Mouse (Mus musculus) central nervous system, embryonic 18 days (tissue): Measurements from ENCODE around the gene Fuom. TPM values are rescaled to one million over a fixed set of nuclear protein-coding genes. Genes with fewer than 3 reads are reported as not detected.

Experiments used
- polyA plus RNA-seq: library from polyadenylated mRNA; depleted of rRNA; stranded (reverse); fragments of >200 nt; gene quantifications from 2 replicates; pipeline ENCODE4 v1.2.3, GENCODE M21; 2012; rRNA removed

The Fuom gene
- polyA plus RNA-seq, result 27.2 and 32.8 TPM in 2 replicates

DNA sequence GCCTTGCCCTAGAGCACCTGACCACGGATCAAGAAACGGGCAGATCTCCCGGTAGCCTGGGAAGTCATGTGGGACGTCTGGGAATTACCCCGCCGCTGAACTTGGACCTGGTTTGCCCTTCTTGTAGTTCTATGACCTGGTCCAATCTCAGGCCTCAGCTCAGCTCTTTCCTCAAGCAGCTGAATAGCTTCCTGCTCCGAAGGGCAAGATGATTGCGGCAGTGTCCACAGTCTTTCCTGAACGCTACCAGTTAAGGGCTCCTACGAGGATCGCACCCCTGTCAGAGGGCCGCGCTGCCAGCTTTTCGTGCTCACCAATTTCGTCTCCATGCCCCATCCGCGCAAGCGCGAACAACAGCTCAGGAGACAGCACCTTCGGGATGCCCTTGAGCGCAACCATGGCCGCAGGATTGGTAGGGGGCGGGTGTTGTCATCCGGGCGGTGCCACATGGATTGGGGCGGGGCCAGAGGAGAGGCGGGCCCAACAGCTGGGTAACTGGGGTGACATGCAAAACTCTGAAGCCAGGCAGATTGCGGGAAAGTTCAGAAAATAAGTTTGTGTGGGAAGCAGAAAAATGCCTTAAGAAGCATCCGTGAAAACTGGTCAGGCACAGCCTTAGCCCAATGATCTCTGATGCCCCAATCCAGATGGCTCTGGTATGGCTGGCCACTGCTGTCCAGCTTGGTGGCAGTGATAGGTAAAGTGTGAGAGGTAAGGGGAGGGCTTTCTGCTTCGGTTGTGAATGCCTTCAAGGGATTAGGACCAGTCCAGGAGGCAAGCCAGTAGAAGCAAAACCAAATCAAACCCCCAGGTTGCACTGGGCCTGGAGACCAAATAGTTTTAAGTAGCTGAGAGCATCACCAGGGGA lies at the start of gene Fuom:
Fuom (minus strand) TSS at position 449 of the 868 bp plus-strand sequence.

GRCm38 (mm10) chr7:140137135-140138020 lies 35.1 kb upstream of the Fuom start, which contains the start of gene Mtg1:
TSS of gene Mtg1 (plus strand) at chr7:140137564.

DNA sequence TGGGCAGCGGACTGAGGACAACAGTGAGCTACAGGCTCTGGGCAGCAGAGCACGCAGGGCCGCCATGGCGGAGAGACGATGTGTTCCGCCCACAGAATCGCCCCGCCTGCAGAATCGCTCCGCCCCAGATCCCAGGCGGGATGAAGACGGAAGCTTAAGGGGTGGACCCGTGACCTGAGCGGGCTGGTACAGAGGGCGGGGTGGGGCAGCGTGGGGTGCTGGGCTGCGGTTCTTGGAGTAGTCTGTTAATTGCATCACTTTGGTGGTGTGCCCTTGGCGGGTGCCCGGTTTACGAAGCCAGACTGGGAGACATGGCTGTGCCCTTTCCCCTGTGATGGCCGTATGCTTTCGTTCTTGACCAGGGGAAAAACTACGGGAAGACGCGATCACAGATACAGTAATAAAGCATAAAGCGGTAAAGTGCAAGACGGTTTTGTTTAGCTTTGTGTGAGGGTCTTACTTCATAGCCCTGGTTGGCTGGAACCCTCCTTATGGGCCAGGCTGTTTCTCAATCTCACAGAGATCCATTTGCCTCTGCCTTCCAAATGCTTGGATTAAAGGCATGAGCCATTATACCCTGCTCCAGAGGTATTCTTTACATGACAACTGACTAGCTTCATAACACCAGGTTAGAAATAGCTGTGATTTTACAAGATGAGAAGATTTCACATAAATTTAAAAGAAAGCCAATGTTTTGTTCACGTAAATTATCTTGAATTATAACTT lies 14.3 kb upstream of the Fuom start, which contains the start of gene Echs1:
Echs1 (minus strand) TSS at position 148 of the 726 bp plus-strand sequence.

GRCm38 (mm10) chr7:140115583-140116328 lies 13.5 kb upstream of the Fuom start, which contains the start of gene Paox:
TSS of gene Paox (plus strand) at chr7:140115799.

GRCm38 (mm10) chr7:140092924-140093528 lies 9.2 kb downstream of the Fuom start, which contains the start of gene Prap1:
TSS of gene Prap1 (plus strand) at chr7:140093395.

GRCm38 (mm10) chr7:140082242-140082678 lies 20.0 kb downstream of the Fuom start, which contains the start of gene Caly:
TSS of gene Caly (minus strand) at chr7:140082548.

DNA sequence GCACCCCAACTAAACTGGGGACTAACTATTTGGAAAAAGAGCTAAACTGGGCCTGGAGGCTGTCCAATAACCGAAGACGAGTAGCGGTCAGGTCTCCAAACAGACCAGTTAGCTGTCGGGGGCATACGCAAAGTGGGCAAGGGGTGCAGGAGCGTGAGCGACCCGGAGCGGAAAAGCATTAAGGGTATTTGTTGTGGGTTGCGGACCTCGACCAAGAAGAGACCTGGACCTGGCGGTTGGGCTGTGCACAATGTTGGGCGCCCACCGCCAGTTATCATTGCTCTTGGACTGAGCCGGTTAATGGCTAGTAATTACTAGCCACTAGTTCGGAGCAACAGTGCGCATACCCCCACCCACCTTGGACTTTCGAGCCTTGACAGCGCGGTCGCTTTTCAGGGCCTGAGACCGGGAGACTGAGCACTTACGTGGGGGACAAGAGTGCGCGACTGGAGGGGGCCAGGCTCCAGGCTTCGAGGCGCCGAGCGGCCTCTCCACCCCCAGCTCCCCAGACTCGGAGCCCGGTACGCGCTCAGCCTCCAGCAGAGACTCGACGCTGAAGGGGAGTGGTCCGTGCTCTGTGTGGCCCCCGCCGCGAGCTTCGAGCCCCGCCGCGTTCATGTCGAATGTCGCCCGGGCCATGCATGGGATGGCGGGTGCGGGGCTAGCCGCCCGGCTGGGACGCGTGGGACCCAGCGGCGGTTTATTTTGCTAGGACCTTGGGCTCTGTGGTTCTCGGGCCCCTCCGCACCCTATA lies 53.7 kb downstream of the Fuom start, which contains the start of gene Msx3:
Msx3 (minus strand) TSS at position 729 of the 754 bp plus-strand sequence.

Other genes starting within 250 kb of the Fuom start
- gene Kndc1, start 207.7 kb downstream of the Fuom start, polyA plus RNA-seq, result 27.3 and 29.5 TPM in 2 replicates
- not detected in 2 replicates for gene Utf1, start 158.7 kb downstream of the Fuom start, polyA plus RNA-seq
- gene 6430531B16Rik, start 123.7 kb downstream of the Fuom start, polyA plus RNA-seq, result 0.93 and 0.99 TPM in 2 replicates
- gene Adam8, start 109.9 kb downstream of the Fuom start, polyA plus RNA-seq, result 8.9 and 10.1 TPM in 2 replicates
- 82.2 and 96.6 TPM in 2 replicates for gene Zfp511, start 66.0 kb downstream of the Fuom start, polyA plus RNA-seq
- 63.0 and 67.3 TPM in 2 replicates for gene Tubgcp2, start 65.8 kb downstream of the Fuom start, polyA plus RNA-seq
- 0.57 and 0.93 TPM in 2 replicates for gene Msx3, start 53.4 kb downstream of the Fuom start, polyA plus RNA-seq
- 359 and 381 TPM in 2 replicates for gene Caly, start 19.9 kb downstream of the Fuom start, polyA plus RNA-seq
- gene Prap1, start 9.0 kb downstream of the Fuom start, polyA plus RNA-seq, result 0.47 TPM in 1 of 2 replicates, not detected in the other
- 5.1 and 5.3 TPM in 2 replicates for gene Paox, start 13.4 kb upstream of the Fuom start, polyA plus RNA-seq
- 84.5 and 97.6 TPM in 2 replicates for gene Echs1, start 14.0 kb upstream of the Fuom start, polyA plus RNA-seq
- gene Mtg1, start 35.1 kb upstream of the Fuom start, polyA plus RNA-seq, result 36.5 and 42.2 TPM in 2 replicates
- gene Sprn, start 52.4 kb upstream of the Fuom start, polyA plus RNA-seq, result 29.5 and 33.1 TPM in 2 replicates
- gene Olfr522, start 62.3 kb upstream of the Fuom start, polyA plus RNA-seq, result not detected in 2 replicates
- gene Olfr523, start 70.8 kb upstream of the Fuom start, polyA plus RNA-seq, result not detected in 2 replicates
- not detected in 2 replicates for gene Olfr524, start 103.5 kb upstream of the Fuom start, polyA plus RNA-seq
- gene Cd163l1, start 115.8 kb upstream of the Fuom start, polyA plus RNA-seq, result 0.13 TPM in 1 of 2 replicates, not detected in the other
- gene 5830411N06Rik, start 144.8 kb upstream of the Fuom start, polyA plus RNA-seq, result 0.08 TPM in 1 of 2 replicates, not detected in the other
- not detected in 2 replicates for gene Olfr525, start 218.4 kb upstream of the Fuom start, polyA plus RNA-seq
- not detected in 2 replicates for gene Olfr527, start 231.6 kb upstream of the Fuom start, polyA plus RNA-seq